Comparison of ENCODE assay signal across 8 mouse cellular contexts in genomic region chr7:16950861-16951635, GRCm38 (mm10). TPM values are rescaled to one million over a fixed set of nuclear protein-coding genes. Genes with fewer than 3 reads are reported as not detected.
DNase-seq lines count a peak whose midpoint lies in the region; ATAC-seq and TF ChIP-seq lines count a peak whose summit lies in the region.

No protein-coding gene starts in this region.

- H3K27me3 ChIP-seq in C2C12 (ENCODE audit: control insufficient read depth, insufficient read depth, insufficient read length): no peaks in the 10 kb centered on the region
- H3K27me3 ChIP-seq in heart, embryonic 13.5 days (replicated peaks): peaks cover 38% of the 10 kb centered on the region
- H3K27me3 ChIP-seq in kidney, postnatal 0 days (ENCODE audit: insufficient read depth, low read length): peaks cover 19% of the 10 kb centered on the region
- H3K27me3 ChIP-seq in liver, embryonic 14.5 days (ENCODE audit: control insufficient read depth, insufficient read depth, low read length): peaks cover 38% of the 10 kb centered on the region
- peaks cover 36% of the 10 kb centered on the region for H3K27me3 ChIP-seq in neural tube, embryonic 11.5 days (ENCODE audit: control insufficient read depth, insufficient read depth, low read length)
- H3K27me3 ChIP-seq in stomach, embryonic 16.5 days (ENCODE audit: control insufficient read depth, insufficient read depth, low read length): peaks cover 13% of the 10 kb centered on the region

- peak; percentile 48; the same call in 1 of the 2 replicates for ATAC-seq in heart, embryonic 13.5 days (ENCODE audit: extremely low read depth, insufficient number of reproducible peaks, low FRiP score, low TSS enrichment)
- peak; percentile 84 for ATAC-seq in kidney, postnatal 0 days (replicated peaks; ENCODE audit: low FRiP score, low read depth)
- ATAC-seq in liver, embryonic 14.5 days (ENCODE audit: insufficient read depth): peak; percentile 67
- peak; percentile 62 for ATAC-seq in neural tube, embryonic 11.5 days (ENCODE audit: insufficient read depth, low FRiP score, low TSS enrichment)
- peak; percentile 63 for ATAC-seq in stomach, embryonic 16.5 days (ENCODE audit: insufficient read depth, low FRiP score)

- WGBS in heart, embryonic 13.5 days: 25% methylated on average over 18 of the region's 18 CpGs
- WGBS in kidney, postnatal 0 days: 25% methylated on average over 18 of the region's 18 CpGs
- 23% methylated on average over 18 of the region's 18 CpGs for WGBS in liver, embryonic 14.5 days (ENCODE audit: insufficient replicate concordance)
- 28% methylated on average over 18 of the region's 18 CpGs for WGBS in neural tube, embryonic 11.5 days
- WGBS in stomach, embryonic 16.5 days: 23% methylated on average over 18 of the region's 18 CpGs

- no peaks in the 10 kb centered on the region for H3K9me3 ChIP-seq in heart, embryonic 13.5 days
- no peaks in the 10 kb centered on the region for H3K9me3 ChIP-seq in kidney, postnatal 0 days (replicated peaks; ENCODE audit: low read length)
- H3K9me3 ChIP-seq in liver, embryonic 14.5 days (ENCODE audit: control insufficient read depth, low read length): no peaks in the 10 kb centered on the region
- H3K9me3 ChIP-seq in neural tube, embryonic 11.5 days (ENCODE audit: control insufficient read depth, low read length): no peaks in the 10 kb centered on the region
- no peaks in the 10 kb centered on the region for H3K9me3 ChIP-seq in stomach, embryonic 16.5 days (replicated peaks; ENCODE audit: control insufficient read depth, low read length)

- no peak overlapping the region for H3ac ChIP-seq in C2C12 (ENCODE audit: control insufficient read depth, insufficient read length, low read depth)

- no peak overlapping the region for H3K4me3 ChIP-seq in C2C12 (ENCODE audit: insufficient read depth, poor library complexity, severe bottlenecking)
- H3K4me3 ChIP-seq in embryonic fibroblast, embryonic 13.5 days (ENCODE audit: insufficient read depth, low read length): no peak overlapping the region
- no peak overlapping the region for H3K4me3 ChIP-seq in heart, embryonic 13.5 days
- H3K4me3 ChIP-seq in kidney, postnatal 0 days (replicated peaks; ENCODE audit: low read depth, low read length): no peak overlapping the region
- H3K4me3 ChIP-seq in liver, embryonic 14.5 days (ENCODE audit: insufficient read depth in 1 of 2, low read depth in 2 of 2, low read length in 2 of 2): no peak overlapping the region
- H3K4me3 ChIP-seq in neural tube, embryonic 11.5 days (ENCODE audit: low read depth, low read length): no peak overlapping the region
- no peak overlapping the region for H3K4me3 ChIP-seq in stomach, embryonic 16.5 days (replicated peaks; ENCODE audit: low read length)

- no peak for TF ChIP-seq POLR2A in embryonic fibroblast, embryonic 13.5 days (IDR thresholded peaks at IDR 0.05; ENCODE audit: low read depth, low read length)

- no peak for TF ChIP-seq EP300 in liver, embryonic 14.5 days (IDR thresholded peaks at IDR 0.05; ENCODE audit: low read depth)

- H3K36me3 ChIP-seq in C2C12 (ENCODE audit: control insufficient read depth, insufficient read depth): no peaks in the 10 kb centered on the region
- no peaks in the 10 kb centered on the region for H3K36me3 ChIP-seq in heart, embryonic 13.5 days
- no peaks in the 10 kb centered on the region for H3K36me3 ChIP-seq in kidney, postnatal 0 days (ENCODE audit: insufficient read depth, low read length)
- H3K36me3 ChIP-seq in liver, embryonic 14.5 days (replicated peaks; ENCODE audit: control insufficient read depth, insufficient read depth, low read depth): no peaks in the 10 kb centered on the region
- no peaks in the 10 kb centered on the region for H3K36me3 ChIP-seq in neural tube, embryonic 11.5 days (ENCODE audit: control insufficient read depth, insufficient read depth, low read length)
- no peaks in the 10 kb centered on the region for H3K36me3 ChIP-seq in stomach, embryonic 16.5 days (ENCODE audit: control insufficient read depth, insufficient read depth, low read length)

- H3K4me1 ChIP-seq in embryonic fibroblast, embryonic 13.5 days (ENCODE audit: control insufficient read depth, insufficient read depth, low read length): no peaks in the 10 kb centered on the region; the same call in 1 of the 2 replicates
- H3K4me1 ChIP-seq in heart, embryonic 13.5 days: peaks cover 43% of the 10 kb centered on the region
- peaks cover 22% of the 10 kb centered on the region for H3K4me1 ChIP-seq in kidney, postnatal 0 days (replicated peaks; ENCODE audit: insufficient read depth, low read length)
- 0 out of 4 replicates have a peak, but pooled peaks cover 0 to 2% of the 10 kb centered on the region in 2 experiments for H3K4me1 ChIP-seq in liver, embryonic 14.5 days (replicated peaks; ENCODE audit: control insufficient read depth in 2 of 2, insufficient read depth in 2 of 2, low read length in 1 of 2)
- H3K4me1 ChIP-seq in neural tube, embryonic 11.5 days (ENCODE audit: control insufficient read depth, insufficient read depth, low read length): peaks cover 24% of the 10 kb centered on the region
- peaks cover 31% of the 10 kb centered on the region for H3K4me1 ChIP-seq in stomach, embryonic 16.5 days (ENCODE audit: control insufficient read depth, insufficient read depth, low read length)

- peak; percentile 73 for TF ChIP-seq CTCF in C2C12 (IDR thresholded peaks at IDR 0.05; ENCODE audit: control insufficient read depth, insufficient read depth, insufficient read length)
- peak; percentile 83 for TF ChIP-seq CTCF in embryonic fibroblast, embryonic 13.5 days (IDR thresholded peaks at IDR 0.05; ENCODE audit: borderline replicate concordance, insufficient read depth, low read length)
- TF ChIP-seq CTCF in kidney, postnatal 0 days (IDR thresholded peaks at IDR 0.05; ENCODE audit: low read depth): peak; percentile 84
- peak; percentile 83 for TF ChIP-seq CTCF in liver, embryonic 14.5 days (IDR thresholded peaks at IDR 0.05; ENCODE audit: low read depth)

- H3K79me3 ChIP-seq in C2C12 (ENCODE audit: low read depth): no peaks in the 10 kb centered on the region

- peak overlapping the region; percentile 20; the same call in 1 of the 2 replicates for H3K4me2 ChIP-seq in heart, embryonic 13.5 days
- peak overlapping the region; percentile 27; the same call in 1 of the 2 replicates for H3K4me2 ChIP-seq in kidney, postnatal 0 days (ENCODE audit: low read length)
- H3K4me2 ChIP-seq in liver, embryonic 14.5 days (ENCODE audit: low read depth): no peak overlapping the region
- no peak overlapping the region for H3K4me2 ChIP-seq in neural tube, embryonic 11.5 days (ENCODE audit: low read depth)
- H3K4me2 ChIP-seq in stomach, embryonic 16.5 days (ENCODE audit: low read depth, low read length): peak overlapping the region; percentile 17; the same call in 1 of the 2 replicates

- no peak overlapping the region for H3K9ac ChIP-seq in heart, embryonic 13.5 days
- H3K9ac ChIP-seq in kidney, postnatal 0 days (ENCODE audit: low read depth, low read length): no peak overlapping the region
- no peak overlapping the region for H3K9ac ChIP-seq in liver, embryonic 14.5 days (replicated peaks)
- no peak overlapping the region for H3K9ac ChIP-seq in neural tube, embryonic 11.5 days (ENCODE audit: low read length)
- no peak overlapping the region for H3K9ac ChIP-seq in stomach, embryonic 16.5 days (ENCODE audit: low read length)

- peak; percentile 43 to 71 for DNase-seq in adrenal gland, postnatal 4 days (ENCODE audit: low spot score in 2 of 2)
- peak; percentile 93 for DNase-seq in kidney, postnatal 0 days (ENCODE audit: low spot score)
- DNase-seq in liver, embryonic 14.5 days (ENCODE audit: low read depth in 3 of 3, low spot score in 3 of 3): peak; percentile 45 to 61 (median 54)
- peak; percentile 88 for DNase-seq in neural tube, embryonic 11.5 days (ENCODE audit: low spot score)

- H3K27ac ChIP-seq in embryonic fibroblast, embryonic 13.5 days (ENCODE audit: insufficient read depth, low read length): no peak overlapping the region
- no peak overlapping the region for H3K27ac ChIP-seq in heart, embryonic 13.5 days (replicated peaks)
- H3K27ac ChIP-seq in kidney, postnatal 0 days: no peak overlapping the region
- no peak overlapping the region for H3K27ac ChIP-seq in liver, embryonic 14.5 days
- no peak overlapping the region for H3K27ac ChIP-seq in neural tube, embryonic 11.5 days (ENCODE audit: low read depth, low read length)
- no peak overlapping the region for H3K27ac ChIP-seq in stomach, embryonic 16.5 days (ENCODE audit: low read length)

- H3K79me2 ChIP-seq in C2C12 (ENCODE audit: control insufficient read depth, insufficient read depth): no peaks in the 10 kb centered on the region

RNA-seq across cellular contexts. Expression of gene Pnmal2, which starts 6.6 kb away (rescaled TPM):
- polyA plus RNA-seq in C2C12 (2012; fragmentation: generic; extraction: Trizol): 12.6 TPM
- total RNA-seq in adrenal gland, postnatal 4 days (2021): 10 to 100 TPM; 40.7 to 42.6 TPM
- polyA plus RNA-seq in embryonic fibroblast, embryonic 13.5 days (2011; ENCODE audit: insufficient read length, low read depth, missing spikeins): 0.73 and 1.3 TPM in 2 replicates
- polyA plus RNA-seq in heart, embryonic 13.5 days (2015; fragmentation: Nextera tagmentation; extraction: Ambion mirVana): 4.0 and 4.1 TPM in 2 replicates
- 7.0 and 8.1 TPM in 2 replicates for polyA plus RNA-seq in kidney, postnatal 0 days (2015; fragmentation: Nextera tagmentation; extraction: Ambion mirVana)
- 0.04 and 0.08 TPM in 2 replicates for polyA plus RNA-seq in liver, embryonic 14.5 days (2012; rRNA removed)
- polyA plus RNA-seq in liver, embryonic 14.5 days (2014; fragmentation: Nextera tagmentation; extraction: Ambion mirVana): 0.08 and 0.14 TPM in 2 replicates
- polyA plus RNA-seq in neural tube, embryonic 11.5 days (2014; fragmentation: Nextera tagmentation; extraction: Ambion mirVana): 9.4 and 10.5 TPM in 2 replicates
- polyA plus RNA-seq in stomach, embryonic 16.5 days (2015; fragmentation: Nextera tagmentation; extraction: Ambion mirVana): 7.8 and 10.2 TPM in 2 replicates

RNA-seq across cellular contexts. Expression of gene Pnmal1, which starts 8.4 kb away (rescaled TPM):
- polyA plus RNA-seq in C2C12 (2012; fragmentation: generic; extraction: Trizol): not detected
- 1 to 10 TPM; 7.3 to 7.8 TPM for total RNA-seq in adrenal gland, postnatal 4 days (2021)
- polyA plus RNA-seq in embryonic fibroblast, embryonic 13.5 days (2011; ENCODE audit: insufficient read length, low read depth, missing spikeins): not detected in 2 replicates
- polyA plus RNA-seq in heart, embryonic 13.5 days (2015; fragmentation: Nextera tagmentation; extraction: Ambion mirVana): 0.11 and 0.15 TPM in 2 replicates
- polyA plus RNA-seq in kidney, postnatal 0 days (2015; fragmentation: Nextera tagmentation; extraction: Ambion mirVana): 0.28 and 0.33 TPM in 2 replicates
- 0.01 and 0.03 TPM in 2 replicates for polyA plus RNA-seq in liver, embryonic 14.5 days (2012; rRNA removed)
- 0.03 TPM in 1 of 2 replicates, not detected in the other for polyA plus RNA-seq in liver, embryonic 14.5 days (2014; fragmentation: Nextera tagmentation; extraction: Ambion mirVana)
- polyA plus RNA-seq in neural tube, embryonic 11.5 days (2014; fragmentation: Nextera tagmentation; extraction: Ambion mirVana): 15.6 and 18.0 TPM in 2 replicates
- polyA plus RNA-seq in stomach, embryonic 16.5 days (2015; fragmentation: Nextera tagmentation; extraction: Ambion mirVana): 3.2 and 3.4 TPM in 2 replicates

RNA-seq across cellular contexts. Expression of gene Calm3, which starts 27.1 kb away (rescaled TPM):
- polyA plus RNA-seq in C2C12 (2012; fragmentation: generic; extraction: Trizol): 365 TPM
- total RNA-seq in adrenal gland, postnatal 4 days (2021): 100 to 1,000 TPM; 330 to 344 TPM
- 520 and 588 TPM in 2 replicates for polyA plus RNA-seq in embryonic fibroblast, embryonic 13.5 days (2011; ENCODE audit: insufficient read length, low read depth, missing spikeins)
- polyA plus RNA-seq in heart, embryonic 13.5 days (2015; fragmentation: Nextera tagmentation; extraction: Ambion mirVana): 85.5 and 101 TPM in 2 replicates
- 134 and 136 TPM in 2 replicates for polyA plus RNA-seq in kidney, postnatal 0 days (2015; fragmentation: Nextera tagmentation; extraction: Ambion mirVana)
- 72.2 and 90.3 TPM in 2 replicates for polyA plus RNA-seq in liver, embryonic 14.5 days (2012; rRNA removed)
- 115 and 122 TPM in 2 replicates for polyA plus RNA-seq in liver, embryonic 14.5 days (2014; fragmentation: Nextera tagmentation; extraction: Ambion mirVana)
- 257 and 263 TPM in 2 replicates for polyA plus RNA-seq in neural tube, embryonic 11.5 days (2014; fragmentation: Nextera tagmentation; extraction: Ambion mirVana)
- polyA plus RNA-seq in stomach, embryonic 16.5 days (2015; fragmentation: Nextera tagmentation; extraction: Ambion mirVana): 120 and 126 TPM in 2 replicates

RNA-seq across cellular contexts. Expression of gene Gm42372, which starts 31.8 kb away (rescaled TPM):
- not detected for polyA plus RNA-seq in C2C12 (2012; fragmentation: generic; extraction: Trizol)
- 1 to 10 TPM; 2.2 TPM for total RNA-seq in adrenal gland, postnatal 4 days (2021)
- polyA plus RNA-seq in embryonic fibroblast, embryonic 13.5 days (2011; ENCODE audit: insufficient read length, low read depth, missing spikeins): not detected in 2 replicates
- polyA plus RNA-seq in heart, embryonic 13.5 days (2015; fragmentation: Nextera tagmentation; extraction: Ambion mirVana): 0.09 and 0.14 TPM in 2 replicates
- 0.09 and 0.13 TPM in 2 replicates for polyA plus RNA-seq in kidney, postnatal 0 days (2015; fragmentation: Nextera tagmentation; extraction: Ambion mirVana)
- polyA plus RNA-seq in liver, embryonic 14.5 days (2012; rRNA removed): 0.01 and 0.02 TPM in 2 replicates
- polyA plus RNA-seq in liver, embryonic 14.5 days (2014; fragmentation: Nextera tagmentation; extraction: Ambion mirVana): 0.03 and 0.04 TPM in 2 replicates
- polyA plus RNA-seq in neural tube, embryonic 11.5 days (2014; fragmentation: Nextera tagmentation; extraction: Ambion mirVana): 1.8 and 2.0 TPM in 2 replicates
- 0.25 and 0.35 TPM in 2 replicates for polyA plus RNA-seq in stomach, embryonic 16.5 days (2015; fragmentation: Nextera tagmentation; extraction: Ambion mirVana)

RNA-seq across cellular contexts. Expression of gene Ccdc8, which starts 41.5 kb away (rescaled TPM):
- 9.7 TPM for polyA plus RNA-seq in C2C12 (2012; fragmentation: generic; extraction: Trizol)
- 10 to 100 TPM; 40.2 to 45.4 TPM for total RNA-seq in adrenal gland, postnatal 4 days (2021)
- 9.4 and 15.0 TPM in 2 replicates for polyA plus RNA-seq in embryonic fibroblast, embryonic 13.5 days (2011; ENCODE audit: insufficient read length, low read depth, missing spikeins)
- 25.5 and 25.8 TPM in 2 replicates for polyA plus RNA-seq in heart, embryonic 13.5 days (2015; fragmentation: Nextera tagmentation; extraction: Ambion mirVana)
- polyA plus RNA-seq in kidney, postnatal 0 days (2015; fragmentation: Nextera tagmentation; extraction: Ambion mirVana): 15.7 and 16.9 TPM in 2 replicates
- 2.0 and 2.7 TPM in 2 replicates for polyA plus RNA-seq in liver, embryonic 14.5 days (2012; rRNA removed)
- 1.5 and 2.3 TPM in 2 replicates for polyA plus RNA-seq in liver, embryonic 14.5 days (2014; fragmentation: Nextera tagmentation; extraction: Ambion mirVana)
- 16.9 and 17.7 TPM in 2 replicates for polyA plus RNA-seq in neural tube, embryonic 11.5 days (2014; fragmentation: Nextera tagmentation; extraction: Ambion mirVana)
- 40.4 and 45.1 TPM in 2 replicates for polyA plus RNA-seq in stomach, embryonic 16.5 days (2015; fragmentation: Nextera tagmentation; extraction: Ambion mirVana)

Comparison
In these comparisons a context has a peak if more than half of its experiments do, and no peak if none do; other contexts are left out.
1. H3K4me2 ChIP-seq: peak in heart, embryonic 13.5 days (single experiment), kidney, postnatal 0 days (single experiment) and stomach, embryonic 16.5 days (single experiment); none in liver, embryonic 14.5 days (single experiment) and neural tube, embryonic 11.5 days (single experiment).
2. Peak in every context shown above with its lines, with median percentiles within 50 percentile points of each other: CTCF ChIP-seq, DNase-seq and ATAC-seq.